Mouse (Mus musculus) heart, embryonic 14.5 days (tissue): ENCODE measurements around the gene Syne2. TPM values are rescaled to one million over a fixed set of nuclear protein-coding genes. Genes with fewer than 3 reads are reported as not detected.

Experiments
- ATAC-seq: fragments of 200-750 bp; cut with Nextera tagmentation; 2 replicates; pipeline ENCODE4 v1.8.0; 2017; ENCODE audit warnings: low read depth, moderate TSS enrichment; ENCODE audit not compliant: insufficient number of reproducible peaks, insufficient read depth, low FRiP score
- H3K27ac ChIP-seq, 2 experiments: fragments of 200-500 bp in 1 of 2; fragments of 300-500 bp in 1 of 2; sonication (generic) in 1 of 2; replicated peaks in 1 of 2; 2 replicates each; pipeline ENCODE4 v1.5.1; 2012 to 2014; ENCODE audit warnings: low read depth in 2 of 2, low read length in 2 of 2, control low read depth in 1 of 2, mild to moderate bottlenecking in 1 of 2, mixed read lengths in 1 of 2; ENCODE audit not compliant: control insufficient read depth in 1 of 2, insufficient read depth in 1 of 2
- H3K27me3 ChIP-seq: fragments of 300-500 bp; sonication (generic); 2 replicates; pipeline ENCODE4 v1.6.1; 2014; ENCODE audit warnings: mild to moderate bottlenecking, low read length, control low read depth; ENCODE audit not compliant: control insufficient read depth, insufficient read depth
- H3K36me3 ChIP-seq: fragments of 300-500 bp; sonication (generic); 2 replicates; pipeline ENCODE4 v1.6.1; 2014; ENCODE audit warnings: mild to moderate bottlenecking, control low read depth, low read length, mixed read lengths; ENCODE audit not compliant: control insufficient read depth, insufficient read depth
- H3K4me1 ChIP-seq, 2 experiments: fragments of 200-500 bp in 1 of 2; fragments of 300-500 bp in 1 of 2; sonication (generic) in 1 of 2; 2 replicates each; pipeline ENCODE4 v1.6.1; 2012 to 2014; ENCODE audit warnings: low read length in 2 of 2, control low read depth in 1 of 2, mixed read lengths in 1 of 2; ENCODE audit not compliant: control insufficient read depth in 2 of 2, insufficient read depth in 2 of 2
- H3K4me2 ChIP-seq: fragments of 300-500 bp; sonication (generic); 2 replicates; pipeline ENCODE4 v1.6.1; 2014; ENCODE audit warnings: mild to moderate bottlenecking, low read length
- H3K4me3 ChIP-seq, 2 experiments: fragments of 200-500 bp in 1 of 2; fragments of 300-500 bp in 1 of 2; sonication (generic) in 1 of 2; 2 replicates each; pipeline ENCODE4 v1.5.1; 2012 to 2014; ENCODE audit warnings: low read length in 2 of 2, mild to moderate bottlenecking in 2 of 2, control low read depth in 1 of 2, low read depth in 1 of 2, moderate library complexity in 1 of 2; ENCODE audit not compliant: control insufficient read depth in 1 of 2, insufficient read depth in 1 of 2
- H3K9ac ChIP-seq: fragments of 300-500 bp; sonication (generic); 2 replicates; pipeline ENCODE4 v1.6.1; 2014; ENCODE audit warnings: mild to moderate bottlenecking, low read length
- H3K9me3 ChIP-seq: fragments of 300-500 bp; sonication (generic); 2 replicates; pipeline ENCODE4 v1.6.1; 2016; ENCODE audit warnings: low read length, control low read depth; ENCODE audit not compliant: control insufficient read depth
- WGBS: fragments of 180-500 bp; shearing (Covaris S2); extraction: QIAGEN DNeasy Blood & Tissue Kit; methylation state at CpG from one replicate; pipeline ENCODE4 v1.1.7; 2014; 5-methylcytosine and 5-hydroxymethylcytosine counted together
- polyA plus RNA-seq: library from polyadenylated mRNA; unstranded; fragments of >200 nt; fragmentation: Nextera tagmentation; extraction: Ambion mirVana; gene quantifications from 2 replicates; pipeline ENCODE4 v1.2.1, GENCODE M21; 2014

Syne2 gene
- polyA plus RNA-seq, 1 experiment from 2014 or later, result 55.9 TPM

DNA sequence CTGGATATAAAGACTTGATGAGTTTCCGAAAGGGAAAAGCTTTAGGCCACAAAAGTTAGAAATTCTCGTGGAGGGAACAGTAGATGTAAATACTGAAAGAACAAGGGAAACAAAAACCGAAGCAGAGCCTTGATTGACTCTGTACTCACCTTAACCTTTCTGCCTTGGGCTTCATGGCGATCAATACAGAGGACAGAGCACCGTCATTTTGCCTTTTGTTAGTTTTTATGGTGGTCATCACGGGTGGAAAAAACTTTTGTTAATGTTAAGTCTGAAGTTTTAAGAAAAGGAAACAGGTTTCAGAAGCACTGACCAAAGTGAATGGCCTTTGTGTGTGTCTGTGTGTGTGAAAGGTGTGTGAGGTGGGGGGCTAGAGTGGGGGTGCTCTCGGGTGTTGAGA is 256.0 kb downstream of the Syne2 start:
- H3K4me1 ChIP-seq, result peaks cover 9 to 11% of the 10 kb centered on the region in 2 experiments
- no peak overlapping the region for H3K9ac ChIP-seq
- no peak for ATAC-seq
- no peak overlapping the region for H3K4me3 ChIP-seq
- peaks cover 50% of the 10 kb centered on the region for H3K36me3 ChIP-seq
- no peak overlapping the region for H3K4me2 ChIP-seq
- H3K27ac ChIP-seq, result no peak overlapping the region
- no peaks in the 10 kb centered on the region for H3K9me3 ChIP-seq
- WGBS, result 81% methylated on average over 7 of the region's 7 CpGs
- H3K27me3 ChIP-seq, result no peaks in the 10 kb centered on the region

DNA sequence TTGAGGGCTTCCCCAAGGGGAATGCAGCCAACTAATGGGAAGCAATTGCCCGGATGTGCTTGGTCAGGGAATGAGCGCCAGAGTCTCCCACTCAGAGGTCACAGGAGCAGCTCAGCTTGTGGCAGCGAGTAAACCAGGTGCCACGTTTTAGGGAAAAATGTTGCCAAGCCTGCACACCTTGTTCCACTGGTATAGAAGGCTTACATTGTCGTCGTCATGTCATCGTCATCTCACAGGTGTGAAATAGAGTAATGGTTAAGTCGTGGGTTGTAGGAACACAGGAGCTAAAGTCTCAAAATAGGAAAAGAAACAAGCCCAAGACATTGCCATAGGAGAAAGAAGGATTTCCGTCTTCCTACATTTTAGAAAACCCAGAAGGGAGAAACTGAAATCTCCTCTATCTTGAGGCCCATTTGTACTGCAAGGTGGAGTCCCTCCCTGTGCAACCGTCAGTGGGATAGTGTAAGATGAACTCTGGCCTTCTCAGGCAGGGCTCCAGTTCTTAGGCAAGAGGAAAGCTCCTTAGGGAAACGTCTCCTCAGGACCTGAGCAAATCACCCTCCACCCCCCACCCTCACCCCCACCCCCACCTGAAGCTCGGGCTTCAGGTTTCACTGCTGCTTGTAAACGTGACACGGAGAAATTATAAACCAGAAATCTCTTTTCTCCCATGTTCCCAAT is 263.1 kb downstream of the Syne2 start:
- H3K27ac ChIP-seq, result no peak overlapping the region
- no peaks in the 10 kb centered on the region for H3K27me3 ChIP-seq
- H3K9ac ChIP-seq, result peak overlapping the region; percentile 67
- H3K4me2 ChIP-seq, result peak overlapping the region; percentile 79
- WGBS, result 51% methylated on average over 14 of the region's 14 CpGs
- H3K36me3 ChIP-seq, result peaks cover 34% of the 10 kb centered on the region
- peak overlapping the region in 1 of 2 experiments; percentile 35; a peak in 3 of 4 replicates for H3K4me3 ChIP-seq
- ATAC-seq, result no peak
- peaks cover 12 to 21% of the 10 kb centered on the region in 2 experiments for H3K4me1 ChIP-seq
- no peaks in the 10 kb centered on the region for H3K9me3 ChIP-seq

DNA sequence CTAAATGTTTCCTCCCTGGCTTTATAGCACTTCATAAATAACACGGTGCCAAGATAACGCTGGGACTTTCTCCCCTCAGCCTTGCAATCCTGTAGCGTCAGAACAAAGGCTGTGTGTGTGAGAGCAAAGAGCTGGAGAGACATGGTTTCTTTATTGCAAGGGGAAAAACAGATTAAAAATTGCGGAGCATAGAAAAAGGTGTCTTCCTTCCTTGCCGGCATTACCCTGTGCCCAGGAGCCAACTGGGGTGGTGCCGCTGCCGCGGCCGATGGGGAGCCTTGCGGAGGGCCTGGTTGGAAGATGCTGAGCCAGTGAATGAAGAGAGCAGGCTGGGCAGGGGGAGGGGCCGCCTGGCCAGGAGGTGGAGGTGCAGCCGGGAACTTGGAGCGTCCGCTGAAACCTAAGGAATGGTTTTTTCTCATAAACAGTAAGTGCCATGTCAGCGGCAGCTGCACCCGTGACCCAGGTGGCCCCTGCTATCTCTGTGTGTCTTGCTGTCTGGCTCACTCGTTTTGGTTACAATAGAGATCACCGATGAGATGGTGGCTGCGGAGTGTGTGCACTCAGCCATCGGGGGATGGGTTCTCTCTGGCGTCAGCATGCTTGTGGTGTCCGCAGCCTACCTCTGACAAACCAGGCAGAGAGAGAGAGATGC is 263.8 kb downstream of the Syne2 start:
- Histone ChIP-seq H3K4me1 (peaks cover 12 to 21% of the 10 kb centered on the region in 2 experiments), H3K27ac (no peak overlapping the region), H3K9me3 (no peaks in the 10 kb centered on the region), H3K27me3 (no peaks in the 10 kb centered on the region), H3K4me3 (peak overlapping the region; percentile 35 to 38), H3K4me2 (peak overlapping the region; percentile 79), H3K36me3 (peaks cover 28% of the 10 kb centered on the region), H3K9ac (peak overlapping the region; percentile 67)
- ATAC-seq, result no peak
- 11% methylated on average over 22 of the region's 22 CpGs for WGBS

DNA sequence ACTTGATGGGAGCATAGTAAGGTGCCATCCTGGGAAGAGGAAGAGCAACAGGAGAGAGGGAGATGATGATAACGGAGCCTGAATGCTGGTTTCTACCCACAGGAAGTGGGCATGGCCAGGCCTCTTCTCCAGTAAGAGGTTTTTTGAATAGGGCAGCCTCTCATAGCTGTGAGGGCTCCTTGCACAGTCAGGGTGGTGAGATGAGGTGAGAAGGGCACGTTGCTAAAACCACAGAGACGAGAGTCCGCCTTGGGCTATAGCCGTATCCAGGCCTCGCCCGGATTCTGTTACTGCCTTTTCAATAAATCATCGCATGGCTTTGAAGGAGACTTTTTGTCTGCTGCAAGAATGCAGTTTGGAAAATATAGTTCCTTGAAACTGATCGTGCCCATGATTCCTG is 267.1 kb downstream of the Syne2 start:
- Histone ChIP-seq H3K9me3 (no peaks in the 10 kb centered on the region), H3K27ac (no peak overlapping the region), H3K27me3 (no peaks in the 10 kb centered on the region), H3K4me3 (no peak overlapping the region), H3K36me3 (peaks cover 31% of the 10 kb centered on the region), H3K4me1 (peaks cover 15 to 21% of the 10 kb centered on the region in 2 experiments), H3K9ac (no peak overlapping the region), H3K4me2 (no peak overlapping the region)
- ATAC-seq, result no peak
- 86% methylated on average over 9 of the region's 9 CpGs for WGBS

DNA sequence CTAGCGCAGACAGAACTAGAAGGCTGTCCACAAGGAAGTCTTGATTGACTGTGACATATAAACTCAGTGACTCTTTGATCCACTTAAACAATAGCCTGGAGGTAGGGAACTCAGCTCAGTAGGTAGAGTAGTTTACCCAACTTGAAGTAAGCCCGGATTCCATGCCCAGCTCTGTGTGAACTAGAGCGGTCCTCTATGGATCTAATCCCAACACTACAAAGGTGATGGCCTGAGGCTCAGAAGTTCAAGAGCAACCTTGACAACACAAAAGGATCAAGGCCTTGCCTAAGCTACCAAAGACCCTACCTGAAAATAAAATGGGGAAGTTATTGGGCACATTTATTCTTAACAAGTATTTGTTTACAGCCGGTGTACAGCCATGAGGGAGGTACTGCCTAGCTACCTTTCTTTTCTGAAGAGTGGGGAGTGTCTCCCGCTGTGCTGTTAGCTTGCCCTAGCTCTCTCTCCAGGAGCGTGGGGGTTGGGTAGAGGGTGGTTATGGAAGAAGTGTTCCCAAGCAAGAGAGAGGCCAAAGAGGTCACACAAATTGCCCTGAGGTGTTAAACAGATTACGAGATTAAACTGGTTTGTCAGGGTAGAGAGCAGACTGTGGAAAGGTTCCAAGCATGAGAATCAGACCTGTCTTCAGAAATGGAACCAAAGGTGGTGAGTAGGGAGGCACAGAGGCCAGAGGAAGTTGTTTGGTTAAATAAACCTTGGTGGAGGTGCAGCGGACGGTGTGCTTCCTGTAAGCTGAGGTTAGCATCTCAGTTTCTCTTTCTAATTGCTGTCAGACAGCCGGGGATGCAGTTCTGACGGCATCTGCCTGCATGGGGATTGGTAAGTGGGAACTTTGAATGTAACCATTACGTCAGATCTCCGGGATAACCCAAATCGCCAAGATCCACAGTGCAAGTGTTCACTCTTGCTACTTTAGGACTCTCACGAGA is 268.3 kb downstream of the Syne2 start:
- Histone ChIP-seq H3K27ac (no peak overlapping the region), H3K4me2 (no peak overlapping the region), H3K9ac (no peak overlapping the region), H3K27me3 (no peaks in the 10 kb centered on the region), H3K4me1 (peaks cover 10 to 11% of the 10 kb centered on the region in 2 experiments), H3K9me3 (no peaks in the 10 kb centered on the region), H3K4me3 (no peak overlapping the region), H3K36me3 (peaks cover 36% of the 10 kb centered on the region)
- no peak for ATAC-seq
- 72% methylated on average over 15 of the region's 15 CpGs for WGBS

DNA sequence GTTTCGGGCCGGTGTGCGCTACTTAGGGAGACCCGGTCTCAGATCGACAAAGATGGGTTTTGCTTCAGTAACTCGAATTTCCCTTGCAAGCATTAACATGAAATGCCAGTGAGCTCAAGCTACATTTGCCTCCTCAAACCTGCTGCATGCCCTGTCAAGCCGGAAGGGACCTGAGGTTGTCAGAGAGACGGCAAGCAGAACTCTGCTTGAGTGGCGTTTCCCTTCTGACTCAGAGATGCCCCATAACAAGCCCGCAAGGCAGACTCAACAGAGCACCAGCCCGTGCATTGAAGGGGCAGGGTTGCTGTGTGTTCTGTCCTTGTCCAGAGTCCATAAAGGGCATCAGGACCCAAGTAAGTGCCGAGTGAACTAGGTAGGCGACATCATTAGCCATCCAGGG is 269.1 kb downstream of the Syne2 start:
- no peak for ATAC-seq
- Histone ChIP-seq H3K4me1 (peaks cover 3 to 5% of the 10 kb centered on the region in 2 experiments; a peak in 3 of 4 replicates), H3K27me3 (no peaks in the 10 kb centered on the region), H3K9ac (no peak overlapping the region), H3K9me3 (no peaks in the 10 kb centered on the region), H3K4me2 (no peak overlapping the region), H3K4me3 (no peak overlapping the region), H3K36me3 (peaks cover 36% of the 10 kb centered on the region), H3K27ac (no peak overlapping the region)
- 58% methylated on average over 13 of the region's 13 CpGs for WGBS

DNA sequence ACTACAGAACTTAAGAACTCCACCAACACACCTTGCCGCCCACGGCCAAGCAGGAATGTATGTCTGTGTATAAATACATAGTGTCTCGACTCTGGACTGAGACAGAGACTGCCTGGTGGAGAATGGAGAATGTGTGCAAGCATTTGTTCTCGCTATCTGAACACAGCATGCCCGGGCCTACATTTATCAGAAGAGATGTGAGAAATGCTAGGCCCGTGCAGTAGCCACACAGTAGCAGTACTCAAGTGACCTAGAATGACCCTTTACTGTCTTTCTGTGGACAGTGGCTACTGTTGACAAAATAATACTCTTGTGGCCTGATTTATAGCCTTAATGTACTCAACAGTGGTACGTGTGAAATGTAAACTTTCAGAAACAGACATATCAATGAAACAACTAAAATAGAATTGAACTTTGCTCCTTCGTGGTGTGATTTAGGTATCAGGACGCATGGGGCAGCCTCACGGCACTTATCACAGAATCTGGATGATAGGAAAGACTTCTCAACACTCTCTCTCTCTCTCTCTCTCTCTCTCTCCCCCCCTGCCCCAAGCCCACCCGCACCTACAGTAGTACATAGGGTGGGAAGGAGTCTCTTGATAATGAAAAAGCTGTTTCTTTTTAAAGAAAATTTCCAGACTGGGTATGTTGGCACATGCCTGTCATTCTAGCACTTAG is 275.0 kb downstream of the Syne2 start:
- Histone ChIP-seq H3K9ac (no peak overlapping the region), H3K4me3 (no peak overlapping the region), H3K27ac (0 out of 4 replicates have a peak overlapping the region, but pooled peaks have one; percentile 7 to 16), H3K4me1 (peaks cover 12 to 21% of the 10 kb centered on the region in 2 experiments), H3K9me3 (no peaks in the 10 kb centered on the region), H3K4me2 (no peak overlapping the region), H3K27me3 (no peaks in the 10 kb centered on the region), H3K36me3 (peaks cover 59% of the 10 kb centered on the region)
- WGBS, result 34% methylated on average over 11 of the region's 11 CpGs
- ATAC-seq, result no peak
